Mouse (Mus musculus): ENCODE measurements around the gene Per1.

GRCm38 (mm10) chr11:69092871-69093270 lies 2.1 kb upstream of the Per1 start:
- TF ChIP-seq FLI1 (IDR thresholded peaks at IDR 0.05; ENCODE audit: low read length) (no peak), GATA1 (IDR thresholded peaks at IDR 0.05; ENCODE audit: borderline replicate concordance, low read length) (no peak)
